Mouse (Mus musculus) thymus, adult 18-20 months (tissue): ENCODE measurements at regions not wholly inside any gene's neighbourhood (a gene's known extent, or its start where the extent isn't known, plus 50 kb on each side); places are given as distances from the start of the nearest gene placed in this dataset.

Experiments used
- DNase-seq, 2 experiments: peaks; one replicate each; pipeline ENCODE4 v3.0.0; 2022; ENCODE audit warnings: mixed read lengths in 2 of 2

DNA sequence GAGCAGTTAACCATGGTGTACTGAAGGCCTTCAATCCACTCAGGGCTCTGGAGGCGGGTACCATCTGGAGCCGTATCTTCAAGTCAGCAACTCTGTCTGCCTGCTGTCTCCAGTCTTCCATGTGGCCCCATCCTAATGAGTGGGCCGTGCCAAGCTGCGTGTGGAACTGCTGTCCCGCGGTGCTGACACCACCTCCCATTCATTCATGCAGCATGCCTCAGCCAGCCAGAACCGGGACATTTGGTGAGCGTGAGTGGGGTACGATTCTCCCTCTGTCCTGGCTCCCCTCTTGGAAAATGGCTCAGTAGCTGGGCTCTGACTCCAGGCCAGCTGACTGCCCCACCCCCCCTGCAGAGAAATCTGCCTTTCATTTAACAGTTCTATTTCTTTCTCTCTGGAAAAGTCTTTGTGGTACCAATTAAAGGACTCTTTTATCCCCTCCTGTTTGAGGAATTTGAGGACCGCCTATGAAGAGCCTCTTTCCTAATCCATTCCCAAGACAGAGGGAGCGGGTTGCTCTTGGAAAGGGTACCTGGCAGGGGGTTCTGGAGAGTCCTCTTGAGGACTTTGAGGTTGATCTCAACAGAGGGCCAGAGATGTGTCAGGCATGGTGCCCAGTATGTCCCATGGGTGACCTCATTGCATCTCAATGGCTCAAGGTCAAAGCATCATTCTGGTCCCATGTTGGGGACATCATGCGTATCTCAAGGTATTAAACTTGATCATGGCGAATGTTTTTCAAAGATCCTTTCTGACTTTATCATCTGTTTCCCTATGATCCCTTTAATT is 55.5 kb upstream of the Brd7 start:
- no peak for DNase-seq

DNA sequence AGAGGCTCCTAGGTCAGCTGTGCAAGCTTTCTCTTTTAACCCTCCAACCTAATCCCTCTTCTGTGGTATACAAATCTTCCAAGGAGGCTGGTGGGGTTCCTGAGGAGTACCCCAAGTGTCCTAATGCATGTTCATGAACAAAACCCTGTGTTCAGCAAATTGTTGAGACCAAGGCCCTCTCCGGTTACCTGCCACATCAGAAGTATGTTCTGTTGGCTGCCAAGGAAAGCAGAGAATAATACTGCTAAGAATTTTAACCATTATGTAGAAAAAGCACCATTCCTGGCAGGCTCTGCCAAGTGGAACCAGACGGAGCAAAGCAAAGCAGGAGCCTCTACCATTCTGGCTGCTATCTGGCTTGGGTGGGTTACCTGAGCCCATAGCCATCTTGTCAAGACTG is 61.3 kb upstream of the Brd7 start:
- no peak for DNase-seq

DNA sequence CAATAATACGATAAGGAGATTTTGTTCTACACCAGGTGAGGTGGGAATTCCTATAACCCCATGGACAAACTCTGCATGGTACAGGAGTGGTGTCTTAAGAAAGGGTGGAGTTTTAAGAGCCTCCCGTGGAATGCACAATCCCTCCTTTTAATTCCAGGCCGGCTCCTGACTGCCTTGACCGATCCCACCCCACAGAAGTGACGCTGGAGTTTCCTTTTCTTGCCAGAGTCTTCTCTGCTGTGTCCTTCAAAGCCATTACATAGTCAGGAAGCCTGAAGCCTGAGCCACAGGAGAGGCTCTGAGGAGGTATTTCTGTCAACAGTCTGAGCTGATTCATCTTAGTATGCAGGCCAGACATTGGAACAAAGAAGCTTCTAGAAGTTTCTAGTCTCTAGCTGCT is 66.6 kb upstream of the Brd7 start:
- DNase-seq, result no peak

DNA sequence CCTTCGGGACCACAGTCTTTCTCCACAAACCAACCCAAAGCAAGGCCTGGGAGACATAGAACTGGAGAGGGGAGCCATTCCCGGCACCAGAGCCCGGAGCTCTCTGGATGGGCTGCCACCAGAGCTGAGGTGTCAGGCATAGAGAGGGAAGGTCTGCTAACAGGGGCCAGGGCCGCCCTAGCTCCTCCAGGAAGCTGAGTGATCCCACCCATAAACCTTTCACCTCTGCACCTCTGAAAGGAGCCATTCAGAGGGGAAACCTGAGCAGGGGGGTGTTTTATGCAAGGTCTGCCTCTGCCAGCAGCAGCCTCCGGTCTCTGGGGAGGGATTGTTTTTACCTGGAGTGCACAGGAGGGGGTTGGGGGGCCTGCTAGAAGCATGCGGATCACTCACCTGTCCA is 69.4 kb upstream of the Brd7 start:
- DNase-seq, result no peak

DNA sequence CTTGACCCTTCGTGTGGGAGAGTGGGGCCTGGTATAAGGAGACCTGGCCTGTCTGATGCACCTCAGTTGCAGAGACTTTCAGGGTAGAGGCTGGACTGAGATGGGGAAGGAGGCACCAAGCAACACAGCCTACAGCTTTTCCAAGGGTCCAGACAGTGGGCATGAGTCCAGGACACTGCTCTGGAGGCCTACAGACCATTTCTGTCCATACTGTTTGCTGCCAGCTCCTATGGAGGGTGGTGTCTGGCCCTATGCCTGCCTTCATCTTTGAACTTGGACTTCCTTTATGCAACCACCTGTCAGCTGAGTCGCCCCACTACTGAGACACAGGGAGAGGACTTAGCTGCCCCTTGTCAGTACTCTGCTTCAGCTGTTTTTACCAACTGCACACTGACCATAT is 73.7 kb upstream of the Brd7 start:
- no peak for DNase-seq

- DNase-seq, result no peak
These were observed 78.2 kb upstream of the Brd7 start for GRCm38 (mm10) chr8:88440219-88440618.

GRCm38 (mm10) chr8:88443397-88443796 is 77.8 kb upstream of the Nkd1 start:
- DNase-seq, result no peak

GRCm38 (mm10) chr8:88447406-88447805 is 73.7 kb upstream of the Nkd1 start:
- DNase-seq, result no peak

DNA sequence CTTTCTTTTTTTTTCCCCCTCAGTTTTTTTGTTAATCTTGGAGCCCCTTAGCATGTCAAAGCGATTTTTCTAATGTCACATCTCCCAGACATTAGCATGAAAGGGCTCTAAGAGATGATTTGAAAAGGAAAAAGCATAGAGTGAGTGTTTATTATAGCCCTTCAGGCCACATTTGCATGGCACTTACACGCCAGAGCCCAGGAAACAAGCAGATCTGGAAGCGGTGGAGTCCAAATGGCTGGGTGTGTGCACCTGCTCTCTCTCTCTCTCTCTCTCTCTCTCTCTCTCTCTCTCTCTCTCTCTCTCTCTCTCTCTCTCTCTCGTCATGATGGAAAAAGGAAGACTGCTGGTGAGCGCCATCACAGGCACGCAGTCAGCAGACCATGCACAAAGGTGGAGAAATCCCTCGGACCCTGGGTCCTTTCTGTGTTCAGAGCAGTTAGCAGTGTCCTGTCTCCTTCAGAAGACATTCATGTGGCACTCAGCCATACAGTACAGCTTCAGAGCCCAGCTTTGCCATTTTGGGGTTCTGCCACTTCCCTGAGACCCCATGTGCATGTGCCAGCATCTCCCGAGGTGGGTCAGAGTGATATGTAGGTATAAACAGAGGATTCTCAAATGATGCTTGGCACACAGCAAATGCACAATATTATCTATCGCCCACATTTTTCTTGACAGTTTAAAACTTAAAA is 73.2 kb upstream of the Nkd1 start:
- no peak for DNase-seq

- DNase-seq, result no peak
These were observed 72.2 kb upstream of the Nkd1 start for GRCm38 (mm10) chr8:88449001-88449400.

GRCm38 (mm10) chr8:88449534-88449933 is 71.6 kb upstream of the Nkd1 start:
- no peak for DNase-seq

- peak in 1 of 2 experiments; percentile 34 for DNase-seq
These were observed 70.1 kb upstream of the Nkd1 start for GRCm38 (mm10) chr8:88450864-88451657.

- DNase-seq, result no peak
These were observed 69.3 kb upstream of the Nkd1 start for GRCm38 (mm10) chr8:88451658-88452500.

GRCm38 (mm10) chr8:88452501-88452847 is 68.7 kb upstream of the Nkd1 start:
- no peak for DNase-seq

DNA sequence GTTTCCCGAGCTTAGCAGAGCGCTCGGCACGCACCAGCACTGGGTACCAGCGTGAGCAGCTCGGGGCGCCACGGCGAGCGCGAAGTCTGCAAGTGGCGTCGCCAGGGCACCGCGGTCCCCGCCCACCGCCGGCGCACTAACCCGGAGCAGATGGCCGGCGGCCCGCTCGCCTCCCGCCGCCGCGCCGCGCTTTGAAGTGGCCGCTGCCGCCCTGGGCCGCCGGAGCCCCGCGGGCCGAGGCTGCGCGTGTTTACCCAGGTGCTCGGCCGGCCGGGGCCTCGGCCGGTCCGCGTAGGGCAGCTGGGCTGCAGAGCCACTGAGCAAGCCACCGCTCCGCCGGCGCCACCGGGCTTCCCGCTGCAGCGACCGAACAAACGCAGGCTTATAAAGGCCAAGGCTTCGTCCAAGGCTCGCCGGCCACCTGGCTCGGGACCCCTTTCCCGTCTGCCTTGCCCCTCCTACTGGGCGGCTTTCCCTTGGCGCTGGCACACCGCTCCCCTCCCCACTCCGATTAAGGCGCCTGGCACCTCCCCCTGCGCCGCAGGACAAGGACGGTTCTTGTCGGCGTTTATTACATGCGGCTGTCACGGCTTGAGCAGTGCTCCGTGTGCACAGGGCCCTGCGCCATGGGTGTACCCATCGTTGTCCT is 67.0 kb upstream of the Nkd1 start:
- DNase-seq, result no peak

DNA sequence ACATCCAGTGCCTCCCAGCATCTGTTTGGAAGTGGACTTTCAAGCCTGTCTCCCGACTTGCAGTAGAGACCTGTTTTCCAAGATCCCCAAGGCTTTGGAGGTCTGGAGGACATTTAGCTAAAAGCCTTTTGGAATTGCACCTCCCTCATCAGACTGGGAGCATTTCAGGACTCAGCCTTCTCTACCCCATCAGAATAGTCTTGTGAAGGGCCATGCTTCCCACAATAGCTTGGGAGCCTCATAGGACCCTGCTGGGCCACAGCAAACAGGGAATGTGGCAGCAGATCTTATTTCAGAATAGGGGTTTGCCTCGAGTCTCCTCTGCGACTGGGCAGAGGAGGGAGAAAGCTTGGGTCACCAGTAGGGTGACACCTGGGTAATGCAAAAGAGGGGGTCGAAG is 66.2 kb upstream of the Nkd1 start:
- no peak for DNase-seq

- DNase-seq, result no peak
These were observed 65.6 kb upstream of the Nkd1 start for GRCm38 (mm10) chr8:88455434-88456020.

DNA sequence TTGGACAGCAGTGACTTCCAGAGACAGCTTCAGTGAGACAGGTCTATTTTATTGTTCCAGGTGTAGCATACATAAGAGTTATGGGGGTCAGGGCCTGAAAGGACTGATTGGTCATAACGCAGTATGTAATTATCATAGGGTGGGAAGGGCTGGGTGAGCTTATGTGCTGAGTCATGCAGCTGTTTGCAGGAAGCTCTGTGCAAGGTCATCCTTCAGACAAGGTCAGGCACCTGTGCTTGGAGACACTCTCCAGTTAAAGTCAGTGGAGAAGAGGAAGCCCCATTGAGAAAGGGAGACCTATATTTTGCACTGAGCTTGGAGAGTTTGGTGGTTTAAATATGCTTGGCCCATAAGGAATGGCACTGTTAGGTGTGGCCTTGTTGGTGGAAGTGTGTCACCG is 62.0 kb upstream of the Nkd1 start:
- no peak for DNase-seq

GRCm38 (mm10) chr8:88467756-88468155 is 53.4 kb upstream of the Nkd1 start:
- no peak for DNase-seq

- DNase-seq, result no peak
These were observed 50.2 kb upstream of the Nkd1 start for GRCm38 (mm10) chr8:88470931-88471455.
